Mouse (Mus musculus): ENCODE measurements at regions not wholly inside any gene's neighbourhood (a gene's known extent, or its start where the extent isn't known, plus 50 kb on each side); places are given as distances from the start of the nearest gene placed in this dataset.
A peak's percentile ranks its signal among the peaks of the same experiment; 100 is the strongest.

GRCm38 (mm10) chr2:159519066-159519465, 724.5 kb downstream of the Dhx35 start:
- no peak for DNase-seq (ENCODE audit: low spot score in 2 of 2)

DNA sequence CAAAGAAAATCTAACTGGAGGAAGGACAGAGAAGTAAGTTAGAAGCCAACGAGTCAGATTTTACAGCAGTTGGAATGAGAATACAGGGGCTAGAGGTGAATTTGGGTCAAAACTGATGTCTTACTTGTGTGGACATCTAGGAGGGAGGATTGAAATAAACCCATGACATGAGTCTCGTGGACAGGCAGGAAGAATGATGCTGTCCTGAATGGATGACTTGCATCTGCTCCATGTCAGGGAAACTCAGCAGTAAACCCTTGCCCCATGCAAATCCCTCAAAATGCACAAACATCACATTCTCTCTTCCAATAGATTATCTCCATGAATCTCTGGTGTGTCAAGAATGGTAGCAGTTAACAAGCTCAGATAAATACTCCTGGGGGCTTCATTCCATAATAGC, 729.1 kb downstream of the Dhx35 start:
- no peak for DNase-seq (ENCODE audit: low spot score in 2 of 2)

DNA sequence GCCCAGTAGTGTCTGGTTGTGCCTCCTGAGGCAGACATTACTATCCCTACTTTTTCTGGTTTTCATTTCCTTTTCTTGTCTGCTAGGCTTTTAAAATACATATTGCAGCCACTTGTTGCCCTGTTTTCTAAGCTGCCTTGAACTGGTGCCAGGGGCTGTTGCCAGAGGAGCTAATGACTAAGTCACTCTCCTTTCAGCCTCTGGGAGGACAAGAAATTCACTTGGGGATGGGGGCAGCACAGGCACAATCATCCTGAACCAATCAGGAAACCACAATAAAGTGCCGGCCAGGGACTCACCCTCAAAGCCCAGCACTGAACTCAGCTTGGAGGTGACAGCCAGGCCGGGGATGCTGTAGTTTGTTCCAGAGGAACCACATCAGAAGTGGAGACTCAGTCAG, 740.3 kb downstream of the Dhx35 start:
- DNase-seq (ENCODE audit: low spot score in 2 of 2): peak; percentile 2 to 34

DNA sequence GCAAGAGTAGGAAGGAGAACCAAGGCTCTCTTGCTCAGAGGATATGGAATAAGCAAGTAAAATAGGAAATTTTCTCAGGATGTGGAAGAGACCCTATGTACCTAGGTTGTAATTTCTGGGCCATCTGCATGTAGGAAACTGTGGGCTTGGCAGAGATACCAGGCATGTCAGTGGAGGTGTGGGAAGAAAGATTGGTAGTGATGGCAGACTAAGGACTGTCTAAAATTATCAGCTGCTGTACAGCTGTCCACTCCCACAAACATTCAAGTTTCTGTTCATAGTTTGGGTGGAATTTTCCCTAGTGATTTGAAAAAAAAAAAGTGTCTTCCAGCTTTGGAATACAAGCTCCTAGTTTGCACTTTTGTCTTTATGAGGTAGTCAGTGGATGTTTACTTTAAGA, 744.7 kb downstream of the Dhx35 start:
- peak in 1 of 2 experiments; percentile 11 for DNase-seq (ENCODE audit: low spot score in 2 of 2)

DNA sequence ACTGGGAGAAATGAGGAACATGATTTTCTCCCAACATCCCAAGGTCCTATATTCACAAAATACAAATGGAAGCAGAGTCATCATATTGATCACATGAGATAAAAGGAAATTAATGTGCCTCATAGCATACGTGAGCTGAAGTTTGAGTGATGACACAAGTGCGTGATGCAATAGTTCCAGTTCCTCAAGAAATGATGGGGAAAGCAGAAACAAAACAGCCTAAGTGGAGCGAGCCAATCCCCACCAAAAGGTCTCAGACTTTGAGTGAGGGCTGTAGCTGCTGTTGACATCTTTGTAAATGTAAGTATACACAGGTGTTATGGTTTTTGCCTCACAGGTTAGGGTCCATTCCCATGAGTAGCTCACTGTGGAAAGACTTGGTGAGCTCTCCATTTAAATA, 763.0 kb downstream of the Dhx35 start:
- no peak for DNase-seq (ENCODE audit: low spot score in 2 of 2)

DNA sequence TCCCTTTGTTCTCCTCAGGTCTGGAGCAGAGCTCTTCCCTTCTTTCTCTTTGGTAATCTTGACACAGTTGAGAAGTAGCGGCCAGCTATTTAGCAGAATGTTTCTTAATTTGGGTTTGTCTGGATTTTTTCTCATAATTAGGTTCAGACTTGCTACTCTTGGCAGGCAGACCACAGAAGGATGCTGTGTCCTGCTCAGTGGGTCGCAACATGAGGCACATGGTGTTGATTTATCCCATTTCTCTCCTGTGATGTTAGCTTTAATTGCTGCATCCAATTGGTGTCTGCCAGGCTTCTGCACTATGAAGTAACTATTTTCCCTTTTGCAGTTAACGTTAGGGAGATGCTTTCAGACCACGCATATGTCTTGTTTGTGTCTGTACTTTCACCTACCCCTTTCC, 768.7 kb downstream of the Gm826 start:
- DNase-seq (ENCODE audit: low spot score in 2 of 2): no peak

DNA sequence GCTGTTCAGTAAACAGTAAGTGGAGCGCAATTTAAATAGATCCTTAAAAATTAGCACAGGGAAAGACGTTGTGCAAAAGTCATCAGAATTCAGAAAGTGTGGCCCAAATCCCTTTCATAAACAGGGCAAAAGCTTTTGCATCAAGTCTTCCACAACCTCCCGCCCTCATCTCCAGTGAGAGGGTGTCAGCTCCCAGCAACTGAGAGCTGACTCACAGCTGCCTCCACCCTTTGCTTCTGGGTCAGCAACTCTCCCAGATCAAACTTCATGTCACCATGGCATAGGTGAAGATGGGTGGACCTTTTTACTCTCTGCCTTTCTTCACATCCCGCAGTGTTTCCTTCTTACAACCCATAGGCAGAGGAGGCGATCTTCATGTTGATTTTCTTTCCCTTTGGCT, 768.0 kb downstream of the Gm826 start:
- DNase-seq (ENCODE audit: low spot score in 2 of 2): no peak

GRCm38 (mm10) chr2:159566461-159566860, 767.5 kb downstream of the Gm826 start:
- DNase-seq (ENCODE audit: low spot score in 2 of 2): no peak

DNA sequence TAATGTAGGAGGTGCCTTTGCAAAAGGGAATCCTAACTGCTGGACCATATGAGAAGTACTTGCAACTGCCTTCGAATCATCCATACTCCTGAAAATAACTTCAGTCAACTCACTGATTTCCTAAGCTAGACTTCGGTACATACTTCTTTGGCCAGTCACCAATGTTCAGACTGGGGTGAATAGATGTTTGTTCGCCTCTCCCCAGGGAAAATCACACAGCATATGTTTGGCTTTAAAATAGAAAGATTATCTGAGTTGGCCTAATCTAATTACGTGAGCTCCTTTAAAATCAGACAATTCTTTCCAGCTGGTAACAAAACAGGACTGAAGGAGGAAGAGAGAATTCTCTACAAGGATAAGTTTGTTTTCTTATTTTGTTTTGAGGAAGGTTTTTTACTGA, 765.6 kb downstream of the Gm826 start:
- no peak for DNase-seq (ENCODE audit: low spot score in 2 of 2)

DNA sequence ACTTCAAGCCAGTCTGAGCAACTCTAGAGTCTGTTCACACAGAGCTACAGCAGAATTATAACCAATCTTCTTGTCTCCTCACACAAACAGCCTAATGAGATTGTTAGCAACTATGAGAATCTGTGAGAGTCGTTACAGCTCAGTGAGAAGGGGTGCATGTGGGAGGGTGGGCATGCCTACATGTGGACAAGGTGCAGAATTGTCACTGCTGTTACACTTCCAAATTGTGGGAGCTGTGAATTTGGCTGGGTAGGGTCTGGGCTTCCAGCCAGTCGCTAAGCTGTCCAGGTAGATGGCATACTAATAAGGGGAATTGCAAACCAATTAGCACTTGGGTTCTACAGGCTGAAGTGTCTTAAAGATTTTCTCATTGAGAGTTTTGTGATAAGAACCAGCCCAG, 762.1 kb downstream of the Gm826 start:
- DNase-seq (ENCODE audit: low spot score in 2 of 2): no peak

GRCm38 (mm10) chr2:159575271-159575670, 758.7 kb downstream of the Gm826 start:
- DNase-seq (ENCODE audit: low spot score in 2 of 2): no peak

DNA sequence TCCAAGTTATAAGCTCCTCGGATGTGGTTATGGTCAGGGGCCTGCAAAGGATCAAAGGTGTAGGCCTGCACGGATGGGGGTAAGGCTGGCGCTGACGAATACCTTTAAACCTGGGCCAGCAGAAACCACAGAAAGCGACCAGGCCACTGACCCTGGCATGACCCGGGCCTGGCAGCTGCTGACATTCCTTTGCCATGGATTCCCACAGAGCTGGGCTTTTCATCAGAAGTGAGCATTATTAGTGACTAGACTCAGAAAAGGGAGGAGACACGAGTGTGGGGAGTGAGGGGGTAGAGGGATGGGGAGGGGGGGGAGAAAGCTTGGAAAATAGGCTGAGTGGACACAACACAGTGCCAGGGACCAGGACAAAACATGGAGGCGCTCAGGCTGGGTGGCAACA, 750.9 kb downstream of the Gm826 start:
- no peak for DNase-seq (ENCODE audit: low spot score in 2 of 2)

- DNase-seq (ENCODE audit: low spot score in 2 of 2): peak; percentile 22 to 64
These were observed 749.3 kb downstream of the Gm826 start for GRCm38 (mm10) chr2:159584641-159585040.

DNA sequence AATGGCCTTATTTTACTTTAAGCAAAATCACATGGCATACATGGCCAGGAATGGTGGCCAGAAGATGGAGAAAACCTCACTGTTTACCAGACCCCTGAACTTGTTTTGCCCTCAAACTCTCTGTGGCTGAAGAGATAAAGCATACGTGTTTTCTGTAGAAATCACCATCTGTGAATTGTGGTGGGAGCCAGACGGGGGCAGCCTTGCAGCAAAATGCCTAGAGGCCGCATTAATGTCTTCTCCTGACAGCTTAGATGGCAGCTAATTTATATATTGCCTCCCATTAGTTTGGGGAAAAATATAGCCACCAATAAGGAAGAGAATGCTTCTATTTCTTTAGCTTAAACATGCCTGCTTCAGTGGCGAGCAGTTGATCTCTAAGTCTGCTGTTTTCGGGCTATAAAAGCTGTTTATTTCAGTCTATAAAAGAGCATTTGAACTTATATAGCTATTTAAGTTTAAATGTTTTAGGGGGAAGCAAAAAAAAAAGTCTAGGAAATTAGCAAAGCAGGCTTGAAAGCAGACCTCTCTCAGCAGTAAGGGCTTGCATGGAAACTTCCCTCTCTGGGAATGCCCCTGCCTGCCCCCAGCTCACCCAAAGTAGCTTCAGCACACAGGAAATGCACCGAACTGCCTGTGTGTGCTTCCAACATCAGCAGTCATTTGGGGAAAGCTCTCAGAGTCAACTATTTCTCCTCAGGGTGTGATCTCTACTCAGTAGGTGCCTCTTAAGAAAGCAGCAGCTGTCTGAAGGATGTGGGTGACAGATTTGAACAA, 747.1 kb downstream of the Gm826 start:
- DNase-seq (ENCODE audit: low spot score in 2 of 2): peak in 1 of 2 experiments; percentile 7

DNA sequence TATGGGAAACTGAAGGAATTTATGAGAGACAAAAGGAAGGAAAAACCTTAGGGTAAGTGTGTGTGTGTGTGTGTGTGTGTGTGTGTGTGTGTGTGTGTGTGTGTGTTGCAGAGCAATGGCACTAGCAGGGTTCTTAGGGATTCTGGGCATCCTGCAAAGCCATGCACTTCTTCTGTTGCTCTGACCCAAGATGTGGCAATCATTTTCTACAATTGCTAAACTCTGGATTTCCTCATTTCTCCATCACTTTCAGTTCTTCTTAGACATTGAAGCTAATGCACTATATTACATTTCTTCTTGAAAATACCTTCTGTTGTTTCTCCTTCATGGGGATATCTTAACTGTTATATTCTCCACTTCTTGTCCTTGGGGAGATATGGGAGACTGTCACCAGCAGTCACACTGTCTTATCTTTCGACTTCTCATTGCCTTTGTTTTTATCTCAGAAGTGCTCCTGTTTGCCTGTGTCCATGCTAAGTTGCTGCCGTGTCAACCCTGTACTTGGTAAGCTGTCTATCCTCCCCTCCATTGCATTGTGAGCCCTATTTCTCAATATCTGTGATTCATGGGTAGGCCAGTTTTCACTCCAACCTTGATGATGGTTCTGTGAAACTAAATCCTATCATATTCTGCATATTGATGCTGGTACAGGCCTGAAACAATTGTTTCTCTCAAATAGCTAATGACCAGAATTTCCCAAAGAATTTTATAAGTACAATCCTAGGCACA, 742.4 kb downstream of the Gm826 start:
- no peak for DNase-seq (ENCODE audit: low spot score in 2 of 2)

DNA sequence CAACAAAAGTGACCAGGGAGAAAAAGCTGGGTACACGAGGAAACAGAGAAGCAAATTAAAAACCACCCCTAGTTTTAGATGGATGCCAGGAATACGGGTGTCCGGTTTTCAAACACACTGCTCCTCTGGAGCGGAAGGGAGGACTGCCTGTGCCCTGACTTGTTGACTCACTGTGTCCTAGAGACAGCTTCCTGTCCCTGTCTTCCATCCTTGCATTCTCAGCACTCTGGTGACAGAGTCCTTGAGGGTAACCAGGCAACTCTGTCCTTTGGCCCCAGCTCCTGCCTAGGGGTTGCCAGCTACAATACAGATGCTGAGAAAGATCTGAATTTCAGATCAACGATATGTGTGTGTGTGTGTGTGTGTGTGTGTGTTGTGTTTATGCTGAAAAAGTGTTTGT, 741.1 kb downstream of the Gm826 start:
- DNase-seq (ENCODE audit: low spot score in 2 of 2): no peak

DNA sequence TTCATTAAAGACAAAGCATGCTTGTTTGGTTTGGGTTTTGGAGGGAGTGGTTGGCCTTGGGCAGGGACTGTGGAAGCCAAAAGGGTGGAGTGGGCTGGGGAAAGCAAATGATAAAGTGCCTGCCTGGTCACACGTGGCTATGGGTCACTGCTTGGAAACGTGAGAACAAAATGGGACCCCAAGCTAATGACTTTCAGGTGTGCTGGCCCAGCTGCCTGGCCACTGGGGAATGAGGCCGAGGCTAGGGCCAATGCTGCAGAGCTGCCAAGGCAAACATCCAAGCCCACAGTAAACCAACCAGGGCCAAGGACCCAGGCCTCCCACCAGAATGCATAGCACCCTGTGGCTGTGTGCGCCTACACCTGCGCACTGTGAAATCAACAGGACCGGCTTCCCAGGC, 737.7 kb downstream of the Gm826 start:
- no peak for DNase-seq (ENCODE audit: low spot score in 2 of 2)

DNA sequence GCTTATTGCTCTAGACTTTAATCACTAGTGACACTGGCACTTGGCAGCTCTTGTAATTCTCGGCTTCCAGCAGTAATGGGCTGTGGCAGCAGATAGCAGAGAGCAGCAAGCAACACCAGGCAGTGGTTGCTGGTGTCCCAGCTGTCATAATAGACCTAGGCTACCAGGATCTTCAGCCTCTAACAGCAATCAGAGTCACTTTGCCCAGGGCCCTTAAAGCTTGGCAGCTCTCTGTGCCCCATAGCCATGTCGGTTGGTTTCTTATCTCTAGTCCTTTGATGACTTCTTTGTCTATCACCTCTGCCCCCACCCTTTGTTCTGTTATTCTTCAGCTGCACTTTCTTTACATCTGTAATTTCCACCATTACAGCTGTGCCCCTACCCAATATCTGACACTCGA, 735.9 kb downstream of the Gm826 start:
- DNase-seq (ENCODE audit: low spot score in 2 of 2): no peak

DNA sequence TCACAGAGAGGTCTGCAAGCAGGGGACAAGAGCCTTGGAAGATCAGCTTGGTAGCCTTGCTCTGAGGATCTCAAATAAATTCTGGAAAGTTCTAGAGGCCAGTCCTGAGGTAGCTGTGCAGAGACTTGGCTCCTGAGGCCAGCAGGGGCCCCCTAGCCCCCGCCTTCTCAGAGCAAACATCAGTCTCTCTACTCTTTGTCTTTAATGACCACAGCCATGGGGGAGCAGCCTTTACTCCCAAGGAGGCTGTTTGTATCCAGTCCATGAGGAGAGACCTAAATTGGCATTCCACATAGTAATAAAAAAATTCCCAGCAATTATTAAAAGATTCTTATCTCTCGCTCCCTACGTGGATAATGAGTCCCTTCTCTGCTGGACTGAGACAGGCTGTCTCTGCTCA, 726.8 kb downstream of the Gm826 start:
- DNase-seq (ENCODE audit: low spot score in 2 of 2): no peak

GRCm38 (mm10) chr2:159610451-159610850, 723.5 kb downstream of the Gm826 start:
- no peak for DNase-seq (ENCODE audit: low spot score in 2 of 2)

DNA sequence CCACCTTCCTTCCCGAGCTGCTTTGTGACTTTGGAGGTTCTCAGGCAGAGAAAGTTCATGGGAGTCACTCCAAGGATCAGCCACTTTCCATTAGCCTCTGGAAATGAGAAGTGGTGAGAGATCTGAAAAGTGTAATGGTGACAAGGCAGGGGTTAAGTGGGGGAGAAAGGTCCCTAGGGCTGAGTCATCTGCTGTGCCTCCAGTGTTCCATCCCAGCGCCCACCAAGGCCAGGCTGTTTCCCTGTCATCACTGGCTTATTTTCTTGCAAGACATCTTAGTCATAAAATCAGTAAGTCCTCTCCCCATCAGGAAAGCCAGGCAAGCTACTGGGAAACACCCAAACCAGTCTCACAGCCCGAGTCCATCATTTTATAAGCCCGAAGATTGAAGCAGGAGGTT, 717.3 kb downstream of the Gm826 start:
- DNase-seq (ENCODE audit: low spot score in 2 of 2): no peak

GRCm38 (mm10) chr2:159621261-159621660, 712.7 kb downstream of the Gm826 start:
- no peak for DNase-seq (ENCODE audit: low spot score in 2 of 2)

- no peak for DNase-seq (ENCODE audit: low spot score in 2 of 2)
These were observed 711.8 kb downstream of the Gm826 start for GRCm38 (mm10) chr2:159622141-159622669.
